Mouse (Mus musculus): Measurements from ENCODE around the gene Lpar1. TPM values are rescaled to one million over a fixed set of nuclear protein-coding genes. Genes with fewer than 3 reads are reported as not detected.
A peak's percentile ranks its signal among the peaks of the same experiment; 100 is the strongest.

The Lpar1 gene
- polyA plus RNA-seq, 1 experiment from 2014 or later: 18.7 TPM

- no peak overlapping the region for H3K9ac ChIP-seq
- no peak overlapping the region for H3K27ac ChIP-seq
- no peak overlapping the region for H3K4me2 ChIP-seq
- H3K9me3 ChIP-seq (replicated peaks): no peaks in the 10 kb centered on the region
- 44% methylated on average over 1 of the region's 1 CpGs for WGBS
- H3K4me3 ChIP-seq: no peak overlapping the region
- no peaks in the 10 kb centered on the region for H3K36me3 ChIP-seq
- no peaks in the 10 kb centered on the region for H3K4me1 ChIP-seq (replicated peaks)
- no peak for ATAC-seq (replicated peaks; ENCODE audit: insufficient number of reproducible peaks, insufficient read depth, low FRiP score, low read depth)
- H3K27me3 ChIP-seq: no peaks in the 10 kb centered on the region
Observed at GRCm38 (mm10) chr4:58571232-58571631, 17.5 kb upstream of the Lpar1 start.

- no peaks in the 10 kb centered on the region for H3K4me1 ChIP-seq (replicated peaks)
- no peak overlapping the region for H3K9ac ChIP-seq
- H3K4me3 ChIP-seq: no peak overlapping the region
- H3K9me3 ChIP-seq (replicated peaks): no peaks in the 10 kb centered on the region
- no peak for ATAC-seq (replicated peaks; ENCODE audit: insufficient number of reproducible peaks, insufficient read depth, low FRiP score, low read depth)
- no peaks in the 10 kb centered on the region for H3K27me3 ChIP-seq
- WGBS: 74% methylated on average over 8 of the region's 8 CpGs
- H3K27ac ChIP-seq: no peak overlapping the region
- no peak overlapping the region for H3K4me2 ChIP-seq
- no peaks in the 10 kb centered on the region for H3K36me3 ChIP-seq
Observed at GRCm38 (mm10) chr4:58568486-58568885, 14.8 kb upstream of the Lpar1 start.

GRCm38 (mm10) chr4:58562776-58563175 lies 9.1 kb upstream of the Lpar1 start:
- WGBS: 81% methylated on average over 1 of the region's 1 CpGs
- no peaks in the 10 kb centered on the region for H3K4me1 ChIP-seq (replicated peaks)
- H3K4me3 ChIP-seq: no peak overlapping the region
- H3K27me3 ChIP-seq: no peaks in the 10 kb centered on the region
- H3K9me3 ChIP-seq (replicated peaks): no peaks in the 10 kb centered on the region
- no peak overlapping the region for H3K27ac ChIP-seq
- H3K36me3 ChIP-seq: no peaks in the 10 kb centered on the region
- H3K9ac ChIP-seq: no peak overlapping the region
- no peak overlapping the region for H3K4me2 ChIP-seq
- ATAC-seq (replicated peaks; ENCODE audit: insufficient number of reproducible peaks, insufficient read depth, low FRiP score, low read depth): no peak

DNA sequence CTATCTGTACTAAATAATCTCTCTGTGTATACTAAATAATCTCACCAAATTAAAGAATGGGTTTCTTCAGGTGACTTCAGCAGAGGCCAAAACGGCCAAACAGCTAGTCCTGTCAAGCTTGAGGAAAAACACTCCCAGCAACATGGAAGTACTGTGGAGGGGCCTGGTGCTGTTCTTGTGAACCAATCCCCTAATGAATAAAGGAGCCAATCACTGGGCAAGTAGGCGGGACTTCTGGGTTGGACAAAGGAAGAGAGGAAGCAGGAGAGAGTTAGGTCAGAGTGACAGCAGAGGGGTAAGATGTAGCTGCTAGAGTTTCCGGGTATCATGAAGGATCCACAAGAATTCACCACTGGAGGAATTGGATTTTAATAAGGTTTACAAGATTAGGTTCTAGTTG lies 3.3 kb upstream of the Lpar1 start:
- no peak overlapping the region for H3K9ac ChIP-seq
- 66% methylated on average over 3 of the region's 3 CpGs for WGBS
- no peaks in the 10 kb centered on the region for H3K27me3 ChIP-seq
- H3K4me2 ChIP-seq: no peak overlapping the region
- H3K4me1 ChIP-seq (replicated peaks): peaks cover 3% of the 10 kb centered on the region
- no peaks in the 10 kb centered on the region for H3K36me3 ChIP-seq
- no peak overlapping the region for H3K27ac ChIP-seq
- no peaks in the 10 kb centered on the region for H3K9me3 ChIP-seq (replicated peaks)
- no peak for ATAC-seq (replicated peaks; ENCODE audit: insufficient number of reproducible peaks, insufficient read depth, low FRiP score, low read depth)
- no peak overlapping the region for H3K4me3 ChIP-seq

GRCm38 (mm10) chr4:58554359-58554838 lies 701 bp upstream of the Lpar1 start:
- H3K4me3 ChIP-seq: peak overlapping the region; percentile 80; the same call in 1 of the 2 replicates
- no peaks in the 10 kb centered on the region for H3K9me3 ChIP-seq (replicated peaks)
- no peak overlapping the region for H3K9ac ChIP-seq
- no peak for ATAC-seq (replicated peaks; ENCODE audit: insufficient number of reproducible peaks, insufficient read depth, low FRiP score, low read depth)
- no peaks in the 10 kb centered on the region for H3K36me3 ChIP-seq
- no peaks in the 10 kb centered on the region for H3K27me3 ChIP-seq
- peaks cover 3% of the 10 kb centered on the region for H3K4me1 ChIP-seq (replicated peaks)
- WGBS: 29% methylated on average over 10 of the region's 10 CpGs
- H3K27ac ChIP-seq: no peak overlapping the region
- H3K4me2 ChIP-seq: peak overlapping the region; percentile 97

DNA sequence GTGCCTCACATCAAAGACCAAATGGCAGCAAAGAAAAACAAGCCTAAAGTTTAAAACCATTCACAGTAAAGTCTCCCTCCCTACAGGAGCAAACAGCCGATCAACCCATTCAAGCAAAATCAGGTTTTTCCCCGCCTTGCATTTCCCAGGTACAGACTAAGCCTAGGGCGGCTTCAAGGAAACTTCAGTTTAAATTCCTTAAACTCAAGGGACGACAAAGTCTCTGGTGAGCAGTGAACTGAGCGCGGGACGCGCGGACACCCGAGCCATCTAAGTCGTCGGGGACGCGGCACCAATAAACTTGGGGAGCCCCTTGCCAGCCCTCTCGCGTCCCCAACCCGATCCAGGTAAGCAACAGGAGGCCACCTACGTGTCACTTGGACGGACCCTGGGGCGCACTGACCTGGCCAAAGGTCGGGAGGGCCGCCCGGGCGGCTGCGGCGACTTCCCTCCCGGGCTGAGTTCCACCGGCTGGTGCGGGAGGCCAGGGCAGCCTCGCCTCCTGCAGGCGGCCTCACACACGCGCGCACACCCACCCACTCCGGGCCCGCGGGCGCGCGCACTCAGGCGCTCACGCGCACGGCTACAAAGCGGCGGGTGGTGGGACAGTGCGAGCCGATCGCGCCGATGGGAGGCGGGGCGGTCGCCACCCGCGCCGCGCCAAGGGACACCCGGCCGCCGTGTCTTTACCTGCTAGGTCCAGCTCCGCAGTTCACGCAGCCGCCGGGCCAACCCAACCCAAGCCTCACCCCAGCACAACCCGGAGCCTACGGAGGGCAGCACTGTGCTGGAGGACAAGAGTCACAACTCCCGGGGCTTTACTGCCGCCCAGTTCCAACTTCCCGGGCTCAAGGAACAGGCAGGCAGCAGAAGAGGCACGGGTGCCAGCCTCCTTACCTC lies 717 bp downstream of the Lpar1 start:
- under 1% methylated on average over 71 of the region's 71 CpGs for WGBS
- Histone ChIP-seq H3K27ac (peak overlapping the region; percentile 61), H3K9ac (peak overlapping the region; percentile 64), H3K36me3 (no peaks in the 10 kb centered on the region), H3K27me3 (no peaks in the 10 kb centered on the region), H3K4me2 (peak overlapping the region; percentile 97), H3K9me3 (replicated peaks) (no peaks in the 10 kb centered on the region), H3K4me3 (peak overlapping the region; percentile 80), H3K4me1 (replicated peaks) (peaks cover 3% of the 10 kb centered on the region)
- peak; percentile 88 for ATAC-seq (replicated peaks; ENCODE audit: insufficient number of reproducible peaks, insufficient read depth, low FRiP score, low read depth)

- peak overlapping the region; percentile 97 for H3K4me2 ChIP-seq
- peaks cover 9% of the 10 kb centered on the region for H3K4me1 ChIP-seq (replicated peaks)
- H3K9ac ChIP-seq: peak overlapping the region; percentile 64; the same call in 1 of the 2 replicates
- no peaks in the 10 kb centered on the region for H3K36me3 ChIP-seq
- no peaks in the 10 kb centered on the region for H3K27me3 ChIP-seq
- no peak for ATAC-seq (replicated peaks; ENCODE audit: insufficient number of reproducible peaks, insufficient read depth, low FRiP score, low read depth)
- H3K27ac ChIP-seq: peak overlapping the region; percentile 61
- no peaks in the 10 kb centered on the region for H3K9me3 ChIP-seq (replicated peaks)
- WGBS: 10% methylated on average over 10 of the region's 10 CpGs
- H3K4me3 ChIP-seq: peak overlapping the region; percentile 80
Observed at GRCm38 (mm10) chr4:58552229-58552628, 1.5 kb downstream of the Lpar1 start.

- H3K27ac ChIP-seq: no peak overlapping the region
- peaks cover 14% of the 10 kb centered on the region for H3K4me1 ChIP-seq (replicated peaks)
- H3K9ac ChIP-seq: 0 out of 2 replicates have a peak overlapping the region, but pooled peaks have one; percentile 64
- peak overlapping the region; percentile 80 for H3K4me3 ChIP-seq
- H3K36me3 ChIP-seq: no peaks in the 10 kb centered on the region
- peak overlapping the region; percentile 97 for H3K4me2 ChIP-seq
- no peaks in the 10 kb centered on the region for H3K9me3 ChIP-seq (replicated peaks)
- ATAC-seq (replicated peaks; ENCODE audit: insufficient number of reproducible peaks, insufficient read depth, low FRiP score, low read depth): no peak
- H3K27me3 ChIP-seq: no peaks in the 10 kb centered on the region
- WGBS: 12% methylated on average over 4 of the region's 4 CpGs
Observed at GRCm38 (mm10) chr4:58551820-58552219, 1.9 kb downstream of the Lpar1 start.

DNA sequence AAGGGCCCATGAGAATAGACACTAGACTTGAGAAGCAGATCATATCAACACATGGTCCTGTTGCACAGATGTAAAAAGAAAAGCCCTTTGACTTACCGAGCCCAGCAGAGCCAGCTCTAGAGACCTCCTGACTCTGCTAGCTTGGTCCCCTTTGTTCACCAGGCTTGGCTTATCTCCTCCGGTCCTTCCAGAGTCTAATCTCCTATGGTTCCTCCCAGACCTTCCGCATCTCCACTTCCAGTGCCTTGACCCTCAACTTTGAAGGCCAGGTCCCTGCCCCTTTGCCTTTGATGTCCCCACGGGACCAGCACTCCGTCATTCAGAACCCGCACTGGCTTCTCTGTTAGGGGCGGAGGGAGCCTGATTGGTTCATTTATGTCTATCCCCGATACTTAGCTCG lies 6.0 kb downstream of the Lpar1 start:
- Histone ChIP-seq H3K4me1 (replicated peaks) (peaks cover 27% of the 10 kb centered on the region), H3K9ac (no peak overlapping the region), H3K27me3 (no peaks in the 10 kb centered on the region), H3K4me2 (no peak overlapping the region), H3K4me3 (no peak overlapping the region), H3K36me3 (no peaks in the 10 kb centered on the region), H3K27ac (0 out of 2 replicates have a peak overlapping the region, but pooled peaks have one; percentile 10), H3K9me3 (replicated peaks) (no peaks in the 10 kb centered on the region)
- 61% methylated on average over 9 of the region's 9 CpGs for WGBS
- no peak for ATAC-seq (replicated peaks; ENCODE audit: insufficient number of reproducible peaks, insufficient read depth, low FRiP score, low read depth)

GRCm38 (mm10) chr4:58547273-58547565 lies 6.5 kb downstream of the Lpar1 start:
- H3K4me1 ChIP-seq (replicated peaks): peaks cover 27% of the 10 kb centered on the region
- no peak for ATAC-seq (replicated peaks; ENCODE audit: insufficient number of reproducible peaks, insufficient read depth, low FRiP score, low read depth)
- no peaks in the 10 kb centered on the region for H3K9me3 ChIP-seq (replicated peaks)
- 45% methylated on average over 4 of the region's 4 CpGs for WGBS
- no peak overlapping the region for H3K4me3 ChIP-seq
- H3K4me2 ChIP-seq: no peak overlapping the region
- H3K27me3 ChIP-seq: no peaks in the 10 kb centered on the region
- H3K9ac ChIP-seq: no peak overlapping the region
- no peaks in the 10 kb centered on the region for H3K36me3 ChIP-seq
- H3K27ac ChIP-seq: 0 out of 2 replicates have a peak overlapping the region, but pooled peaks have one; percentile 10

DNA sequence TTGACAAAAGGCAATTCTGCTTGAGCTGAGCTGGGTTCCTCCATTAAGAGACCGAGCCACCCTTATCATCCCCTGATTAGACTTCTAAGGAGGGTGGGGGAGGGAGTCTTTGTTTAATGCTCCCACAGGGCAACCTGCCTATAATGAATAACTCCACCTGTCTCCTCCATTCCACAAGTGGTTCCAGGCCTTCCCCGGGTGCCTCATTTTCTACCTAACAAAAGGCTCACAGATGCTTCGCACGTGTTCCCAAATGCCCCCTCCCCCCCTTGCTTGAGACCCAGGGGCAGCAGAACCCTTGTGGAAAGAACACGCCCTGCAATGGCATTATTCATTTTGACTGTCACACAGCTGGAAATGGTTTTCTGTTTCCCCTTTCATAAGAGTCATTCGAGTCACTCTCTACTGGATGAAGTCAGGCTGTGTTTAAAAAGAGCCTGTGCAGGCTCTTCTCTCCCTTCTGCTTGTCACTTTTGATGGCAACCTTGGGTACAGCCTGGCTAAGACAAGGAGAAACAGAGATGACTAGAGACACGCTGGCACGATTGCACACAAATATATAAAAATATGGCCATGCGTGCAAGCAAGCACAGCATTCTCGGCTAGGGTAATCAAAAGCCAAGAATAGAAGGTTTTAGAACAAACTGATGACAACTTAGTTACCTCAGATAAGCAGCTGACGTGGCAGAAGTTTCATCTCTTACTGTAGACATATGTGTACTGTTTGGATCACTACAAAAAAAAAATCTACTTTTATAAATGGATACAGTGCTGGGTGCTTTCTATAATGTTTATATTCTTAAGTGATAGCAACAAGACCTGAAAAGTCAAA lies 7.0 kb downstream of the Lpar1 start:
- no peak overlapping the region for H3K4me3 ChIP-seq
- no peak overlapping the region for H3K9ac ChIP-seq
- 27% methylated on average over 11 of the region's 11 CpGs for WGBS
- no peaks in the 10 kb centered on the region for H3K27me3 ChIP-seq
- no peak for ATAC-seq (replicated peaks; ENCODE audit: insufficient number of reproducible peaks, insufficient read depth, low FRiP score, low read depth)
- peaks cover 27% of the 10 kb centered on the region for H3K4me1 ChIP-seq (replicated peaks)
- no peaks in the 10 kb centered on the region for H3K36me3 ChIP-seq
- H3K9me3 ChIP-seq (replicated peaks): no peaks in the 10 kb centered on the region
- peak overlapping the region; percentile 27 for H3K27ac ChIP-seq
- no peak overlapping the region for H3K4me2 ChIP-seq
